Mouse (Mus musculus): ENCODE measurements around the gene Apoa1.

The Apoa1 gene

GRCm38 (mm10) chr9:46228491-46228890 lies at the start of gene Apoa1:
Gene Apoa1, plus strand, starts transcription at chr9:46228580.
- no peak for DNase-seq (ENCODE audit: low read depth)

GRCm38 (mm10) chr9:46178595-46178994 lies 49.8 kb upstream of the Apoa1 start:
- no peak for DNase-seq (ENCODE audit: low read depth)

GRCm38 (mm10) chr9:46181297-46181696 lies 47.1 kb upstream of the Apoa1 start:
- no peak for DNase-seq (ENCODE audit: low read depth)

GRCm38 (mm10) chr9:46184542-46184941 lies 43.8 kb upstream of the Apoa1 start:
- no peak for DNase-seq (ENCODE audit: low read depth)

DNA sequence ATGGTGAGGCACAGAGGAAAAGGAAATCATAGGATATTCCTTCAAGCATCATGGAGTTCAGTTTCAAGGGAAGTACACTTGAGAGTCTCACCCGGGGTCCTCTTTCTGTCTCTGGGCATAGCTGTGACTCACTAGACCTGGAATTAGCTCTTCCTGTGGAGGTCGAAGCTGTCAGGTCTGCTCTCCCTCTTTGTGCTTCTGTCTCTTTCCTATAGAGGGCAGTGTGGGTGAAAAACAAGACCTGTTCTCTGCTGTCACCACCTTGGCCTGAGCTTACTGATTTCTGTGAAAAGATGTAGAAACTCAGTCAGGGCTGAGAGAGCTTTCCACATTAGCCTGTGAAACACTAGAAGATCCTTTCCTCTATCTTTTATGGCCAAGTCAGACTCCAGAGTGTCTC lies 43.2 kb upstream of the Apoa1 start:
- no peak for DNase-seq (ENCODE audit: low read depth)

DNA sequence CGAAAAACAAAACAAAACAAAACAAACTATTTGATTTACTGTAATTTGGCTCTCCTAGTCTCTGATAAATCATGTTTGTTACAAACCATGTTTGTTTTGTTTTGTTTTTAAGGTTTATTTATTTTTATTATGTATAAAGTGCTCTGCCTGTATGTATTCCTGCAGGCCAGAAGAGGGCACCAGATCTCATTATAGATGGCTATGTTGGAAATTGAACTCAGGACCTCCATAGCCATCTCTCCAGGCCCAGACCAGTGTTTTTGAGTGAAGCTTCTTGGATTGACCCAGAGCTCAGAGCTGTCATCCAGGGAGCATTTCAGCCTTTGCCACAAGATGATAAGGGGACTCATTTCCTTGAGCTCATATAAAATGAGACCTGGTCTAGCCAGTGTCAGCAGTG lies 42.0 kb upstream of the Apoa1 start:
- DNase-seq (ENCODE audit: low read depth), result no peak

DNA sequence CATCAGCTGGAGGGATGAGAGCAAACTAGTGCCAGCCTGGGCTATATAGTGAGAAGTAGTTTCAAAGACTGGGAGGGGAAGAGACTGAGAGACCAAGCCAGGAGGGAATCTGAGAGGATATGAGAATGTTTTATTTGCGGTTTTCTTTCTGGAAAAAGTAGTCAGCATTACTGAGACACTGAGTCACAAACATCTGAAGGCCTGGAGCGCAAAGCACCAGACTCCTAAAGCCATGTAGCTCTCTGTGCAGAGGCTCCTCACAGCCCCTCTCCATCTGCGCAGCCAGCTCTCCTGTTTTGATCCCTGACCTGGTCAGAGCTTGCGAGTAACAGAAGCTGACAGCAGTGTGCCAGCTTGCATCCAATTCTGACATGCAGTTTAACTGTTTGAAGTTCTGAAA lies 40.0 kb upstream of the Apoa1 start:
- DNase-seq (ENCODE audit: low read depth), result peak; percentile 62

GRCm38 (mm10) chr9:46188956-46189355 lies 39.4 kb upstream of the Apoa1 start:
- no peak for DNase-seq (ENCODE audit: low read depth)

GRCm38 (mm10) chr9:46189381-46189780 lies 39.0 kb upstream of the Apoa1 start:
- no peak for DNase-seq (ENCODE audit: low read depth)

DNA sequence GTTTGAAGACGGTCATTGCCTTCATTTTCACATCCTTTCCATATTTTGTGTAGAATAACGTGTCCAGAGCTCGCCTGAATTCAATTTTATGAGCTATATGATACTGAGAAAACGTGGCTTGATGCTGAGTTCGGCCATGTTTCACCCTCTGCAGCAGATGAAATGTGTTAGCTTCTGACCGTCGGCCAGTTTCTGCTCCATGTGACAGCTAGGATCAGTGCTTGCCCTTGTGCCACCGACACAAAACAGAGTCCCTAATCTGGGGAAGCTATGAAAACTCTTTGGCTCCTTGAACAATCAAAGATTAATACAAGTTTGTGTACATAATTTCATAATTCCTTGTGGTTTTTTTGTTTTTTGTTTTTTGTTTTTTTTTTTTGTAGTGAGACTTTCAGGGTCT lies 37.1 kb upstream of the Apoa1 start:
- DNase-seq (ENCODE audit: low read depth), result no peak

DNA sequence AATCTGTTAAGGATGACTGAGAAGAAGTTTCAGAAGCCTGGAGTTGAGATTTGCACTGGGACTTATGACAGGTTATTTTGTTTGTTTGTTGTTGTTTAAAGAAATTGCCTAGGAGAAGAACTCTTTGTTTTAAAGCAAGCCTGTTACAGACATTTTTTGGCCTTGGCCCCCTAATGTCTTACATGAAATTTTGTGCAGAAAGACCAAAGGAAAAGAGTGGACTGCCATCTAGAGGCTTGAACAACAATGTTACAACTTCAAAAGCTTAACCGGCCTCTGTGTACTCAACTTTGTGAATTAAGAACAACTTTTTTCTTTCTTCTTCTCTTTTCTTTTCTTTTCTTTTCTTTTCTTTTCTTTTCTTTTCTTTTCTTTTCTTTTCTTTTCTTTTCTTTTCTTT lies 36.7 kb upstream of the Apoa1 start:
- no peak for DNase-seq (ENCODE audit: low read depth)

GRCm38 (mm10) chr9:46192642-46193041 lies 35.7 kb upstream of the Apoa1 start:
- no peak for DNase-seq (ENCODE audit: low read depth)

- DNase-seq (ENCODE audit: low read depth), result no peak
Measured at GRCm38 (mm10) chr9:46194809-46195208, 33.6 kb upstream of the Apoa1 start.

GRCm38 (mm10) chr9:46196699-46197169 lies 31.6 kb upstream of the Apoa1 start:
- DNase-seq (ENCODE audit: low read depth), result no peak

DNA sequence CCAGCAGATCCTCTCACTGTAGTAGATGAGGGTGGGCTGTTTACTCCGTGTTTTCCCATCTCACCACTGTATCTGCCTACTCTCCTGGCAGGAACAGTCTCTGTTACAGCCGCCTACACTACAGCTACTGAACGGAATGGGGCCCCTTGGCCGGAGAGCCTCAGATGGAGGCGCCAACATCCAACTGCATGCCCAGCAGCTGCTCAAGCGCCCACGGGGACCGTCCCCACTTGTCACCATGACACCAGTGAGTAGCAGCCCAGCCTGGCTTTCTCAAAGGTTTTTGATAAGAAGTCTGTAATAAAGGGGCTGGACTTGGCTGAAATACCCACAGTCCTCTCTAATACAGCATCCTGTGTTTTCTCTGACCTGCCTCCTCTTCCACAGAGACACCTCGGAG lies 29.9 kb upstream of the Apoa1 start:
- DNase-seq (ENCODE audit: low read depth), result no peak

DNA sequence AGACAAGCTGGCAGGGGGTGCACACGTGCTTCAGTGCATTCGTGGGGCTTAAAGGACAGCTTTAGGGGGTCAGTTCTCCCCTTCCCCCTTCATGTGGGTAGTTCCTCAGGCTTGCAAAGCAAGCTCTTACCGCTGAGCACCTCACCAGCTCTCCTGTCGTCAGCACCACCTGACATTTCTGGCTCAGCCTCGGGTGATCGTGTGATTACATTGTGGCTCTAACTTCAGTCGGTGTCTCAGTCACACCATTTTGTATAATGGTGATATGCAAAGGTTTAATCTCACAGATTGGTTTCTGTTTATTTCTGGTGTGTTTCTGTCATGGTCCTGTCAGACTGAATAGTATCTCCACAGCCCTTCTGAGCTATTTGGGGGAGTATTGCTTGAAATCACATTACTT lies 29.4 kb upstream of the Apoa1 start:
- no peak for DNase-seq (ENCODE audit: low read depth)

DNA sequence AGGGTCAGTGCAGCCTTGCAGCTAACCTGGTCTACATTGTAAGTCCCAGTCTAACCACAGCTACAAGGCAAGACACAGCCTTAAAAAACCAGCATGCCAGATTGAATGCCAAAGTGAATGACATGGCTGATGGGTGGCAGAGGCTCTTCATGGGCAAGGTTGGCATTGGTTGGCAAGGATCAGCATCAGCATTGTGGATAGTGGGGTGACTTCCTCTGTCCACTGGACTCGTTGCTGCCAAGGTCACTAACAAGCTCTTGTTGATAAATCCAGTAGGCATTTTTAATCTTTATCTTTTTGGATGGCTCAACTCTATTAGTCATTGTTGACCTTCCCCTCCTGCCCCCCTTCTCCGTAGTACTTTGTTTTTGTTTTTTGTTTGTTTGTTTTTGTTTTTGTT lies 28.8 kb upstream of the Apoa1 start:
- no peak for DNase-seq (ENCODE audit: low read depth)

DNA sequence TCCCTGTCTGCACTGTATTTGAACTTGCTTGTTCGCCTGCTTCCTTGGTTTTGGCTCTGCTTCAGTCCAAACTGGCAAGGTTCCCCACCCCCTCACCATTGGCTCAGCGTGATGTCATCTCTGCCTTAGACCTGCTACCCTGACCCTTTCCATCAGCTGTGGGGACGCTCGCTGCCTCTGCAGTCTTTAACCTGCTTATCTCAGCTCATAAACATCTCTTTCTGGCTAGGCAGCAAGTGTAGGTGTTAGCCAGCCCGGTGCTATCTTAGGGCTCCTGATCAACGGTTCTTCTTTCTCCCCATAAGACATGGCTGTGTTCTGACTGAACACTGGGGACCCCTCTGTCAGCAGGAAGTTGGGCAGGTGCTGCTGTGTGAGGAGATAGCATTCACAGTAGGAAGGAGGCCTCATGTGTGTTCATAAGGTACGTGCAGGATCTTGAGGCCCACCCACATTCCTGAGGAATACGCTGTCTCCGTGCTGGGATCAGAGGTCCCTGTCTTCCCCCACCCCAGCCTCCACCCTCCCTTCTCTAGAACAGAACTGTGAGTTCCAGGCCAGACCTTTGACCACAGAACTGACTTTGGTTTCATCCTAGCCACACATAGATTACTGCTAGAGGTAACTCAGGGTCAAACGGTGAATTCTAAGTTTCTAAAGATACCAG lies 21.4 kb upstream of the Apoa1 start:
- DNase-seq (ENCODE audit: low read depth), result no peak

- DNase-seq (ENCODE audit: low read depth), result no peak
Measured at GRCm38 (mm10) chr9:46207501-46207869, 20.9 kb upstream of the Apoa1 start.

- DNase-seq (ENCODE audit: low read depth), result no peak
Measured at GRCm38 (mm10) chr9:46208401-46208974, 19.9 kb upstream of the Apoa1 start.

- DNase-seq (ENCODE audit: low read depth), result no peak
Measured at GRCm38 (mm10) chr9:46210473-46210872, 17.9 kb upstream of the Apoa1 start.

- DNase-seq (ENCODE audit: low read depth), result no peak
Measured at GRCm38 (mm10) chr9:46214276-46214675, 14.1 kb upstream of the Apoa1 start.

GRCm38 (mm10) chr9:46214946-46215337 lies 13.4 kb upstream of the Apoa1 start:
- DNase-seq (ENCODE audit: low read depth), result no peak

Measured in fibroblast of lung, adult 2 months (primary cell).